Mouse (Mus musculus): ENCODE measurements at regions not wholly inside any gene's neighbourhood (a gene's known extent, or its start where the extent isn't known, plus 50 kb on each side); places are given as distances from the start of the nearest gene placed in this dataset.

DNA sequence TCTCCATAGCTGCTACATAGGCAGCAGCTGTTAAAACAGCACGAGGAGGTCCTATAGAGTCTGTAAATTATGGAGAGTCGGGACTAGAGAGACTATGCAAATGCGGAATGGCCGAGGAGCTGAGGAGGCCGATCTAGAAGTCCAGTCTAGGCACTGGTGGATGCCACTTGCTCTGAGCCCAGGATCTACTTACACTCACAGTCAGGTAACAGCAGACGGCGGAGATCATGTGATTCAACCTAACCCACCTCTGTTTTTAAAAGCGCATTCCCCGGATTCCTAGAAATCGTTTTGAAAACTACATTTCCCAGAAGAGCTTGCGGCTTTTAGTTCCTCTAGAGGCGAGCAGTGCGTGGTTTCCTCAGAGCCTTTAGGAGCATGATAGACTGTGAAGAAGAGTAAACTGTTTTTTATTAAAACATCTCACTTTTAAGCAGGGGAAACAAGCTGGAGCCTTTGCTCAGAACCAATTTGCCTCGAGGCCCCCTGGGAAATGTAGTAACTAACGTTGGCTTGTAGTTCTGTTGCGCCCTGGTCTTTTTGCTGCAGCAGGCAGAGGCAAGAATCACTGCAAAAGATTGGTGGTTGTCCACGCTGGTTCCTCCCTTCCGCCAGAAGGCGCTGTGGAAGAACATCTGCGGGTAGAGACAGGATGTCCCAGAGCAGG is 68.6 kb upstream of the Chd6 start:
- peak; percentile 95 for ATAC-seq (ENCODE audit: low TSS enrichment)

DNA sequence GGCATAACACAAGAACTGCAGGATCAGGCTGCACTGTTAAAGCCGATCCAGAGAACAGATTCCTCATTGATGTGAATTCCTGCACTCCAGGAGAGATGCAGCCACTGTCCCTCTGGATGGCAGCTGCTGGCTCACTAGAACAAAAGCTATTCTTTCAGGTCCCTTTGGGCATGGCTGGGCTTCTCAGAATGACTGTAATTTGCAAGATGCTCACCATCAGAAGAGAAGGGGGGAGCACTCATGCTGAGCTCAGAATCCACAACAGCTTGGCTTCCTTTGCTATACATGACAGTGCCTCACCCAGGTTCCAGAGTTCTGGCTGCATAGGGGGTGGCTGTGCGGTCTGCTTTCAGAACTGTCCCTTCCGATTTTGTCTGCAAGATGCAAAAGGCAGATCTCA is 57.8 kb upstream of the Chd6 start:
- ATAC-seq (ENCODE audit: low TSS enrichment), result no peak

GRCm38 (mm10) chr2:161165495-161165894 is 56.6 kb upstream of the Chd6 start:
- no peak for ATAC-seq (ENCODE audit: low TSS enrichment)

- peak; percentile 69; the same call in 1 of the 2 replicates for ATAC-seq (ENCODE audit: low TSS enrichment)
These were observed 55.4 kb upstream of the Chd6 start for GRCm38 (mm10) chr2:161164320-161164719.

Data from frontal cortex, adult (tissue).